Mouse (Mus musculus) megakaryocyte progenitor cell, adult 5-6 weeks (primary cell): ENCODE data around the gene Nsmf. TPM values are rescaled to one million over a fixed set of nuclear protein-coding genes. Genes with fewer than 3 reads are reported as not detected.

Experiments used
- ATAC-seq: replicated peaks from 2 replicates; pipeline ENCODE4 v1.8.0; 2016; ENCODE audit warnings: mild to moderate bottlenecking, moderate TSS enrichment, inconsistent platforms; ENCODE audit not compliant: poor library complexity
- total RNA-seq, 2 experiments: library from RNA; stranded (forward) in 1 of 2; stranded (reverse) in 1 of 2; fragments of 157-497, 149-512 nt in 1 of 2; fragments of 200-1000 nt in 1 of 2; gene quantifications; 2 replicates each; pipeline versions ENCODE4 v1.2.3 to v1.2.4; 2015 to 2017

Gene Nsmf
- total RNA-seq (2015) = 4.0 and 7.8 TPM in 2 replicates
- total RNA-seq (2017) = 3.7 and 5.7 TPM in 2 replicates

- ATAC-seq = peak; percentile 89
These were observed at the start of gene Nsmf for GRCm38 (mm10) chr2:25054221-25055067. TSS of gene Nsmf (plus strand) at chr2:25054355.

GRCm38 (mm10) chr2:25006767-25007166 lies 47.4 kb upstream of the Nsmf start:
- no peak for ATAC-seq

GRCm38 (mm10) chr2:25008250-25008649 lies 45.9 kb upstream of the Nsmf start:
- ATAC-seq = 0 out of 2 replicates have a peak, but pooled peaks have one; percentile 46

- ATAC-seq = no peak
These were observed 31.5 kb upstream of the Nsmf start for GRCm38 (mm10) chr2:25022678-25023077.

GRCm38 (mm10) chr2:25025109-25025508 lies 29.0 kb upstream of the Nsmf start:
- no peak for ATAC-seq

- no peak for ATAC-seq
These were observed 19.2 kb upstream of the Nsmf start for GRCm38 (mm10) chr2:25034994-25035393.

GRCm38 (mm10) chr2:25040089-25040488 lies 14.1 kb upstream of the Nsmf start:
- ATAC-seq = no peak

- no peak for ATAC-seq
These were observed 3.2 kb upstream of the Nsmf start for GRCm38 (mm10) chr2:25050921-25051320.

GRCm38 (mm10) chr2:25051450-25051849 lies 2.7 kb upstream of the Nsmf start:
- ATAC-seq = no peak

GRCm38 (mm10) chr2:25053101-25053500 lies 1.1 kb upstream of the Nsmf start:
- ATAC-seq = no peak

- peak; percentile 20 for ATAC-seq
These were observed 882 bp downstream of the Nsmf start for GRCm38 (mm10) chr2:25055068-25055405.

- no peak for ATAC-seq
These were observed 1.4 kb downstream of the Nsmf start for GRCm38 (mm10) chr2:25055409-25056155.

GRCm38 (mm10) chr2:25058926-25059325 lies 4.8 kb downstream of the Nsmf start:
- ATAC-seq = no peak

GRCm38 (mm10) chr2:25063523-25063922 lies 9.4 kb downstream of the Nsmf start:
- no peak for ATAC-seq

- ATAC-seq = no peak
These were observed 10.1 kb downstream of the Nsmf start for GRCm38 (mm10) chr2:25064285-25064684.

- peak; percentile 42; the same call in 1 of the 2 replicates for ATAC-seq
These were observed 11.4 kb downstream of the Nsmf start for GRCm38 (mm10) chr2:25065537-25065936.

GRCm38 (mm10) chr2:25066552-25066951 lies 12.4 kb downstream of the Nsmf start:
- ATAC-seq = no peak

- ATAC-seq = 0 out of 2 replicates have a peak, but pooled peaks have one; percentile 31
These were observed 15.4 kb downstream of the Nsmf start for GRCm38 (mm10) chr2:25069537-25069936.

- no peak for ATAC-seq
These were observed 18.2 kb downstream of the Nsmf start for GRCm38 (mm10) chr2:25072398-25072797.

- ATAC-seq = no peak
These were observed 21.4 kb downstream of the Nsmf start for GRCm38 (mm10) chr2:25075506-25075905.

- no peak for ATAC-seq
These were observed 24.8 kb downstream of the Nsmf start for GRCm38 (mm10) chr2:25078967-25079366.

GRCm38 (mm10) chr2:25080076-25080475 lies 25.9 kb downstream of the Nsmf start, which contains the start of gene Entpd8:
TSS of gene Entpd8 (plus strand) at chr2:25080304.
- no peak for ATAC-seq
